Mouse (Mus musculus) G1E (cell line): ENCODE measurements around the gene Cers6. TPM values are rescaled to one million over a fixed set of nuclear protein-coding genes. Genes with fewer than 3 reads are reported as not detected.

Experiments used
- ATAC-seq: 2 replicates; pipeline ENCODE4 v1.8.0; 2016; ENCODE audit warnings: mild to moderate bottlenecking; ENCODE audit not compliant: insufficient number of reproducible peaks, poor library complexity, low FRiP score, severe bottlenecking; ENCODE audit errors: extremely low read depth
- DNase-seq: peaks from one replicate; pipeline ENCODE4 v3.0.0; 2012; ENCODE audit warnings: low spot score
- H3K27me3 ChIP-seq: 2 replicates; pipeline ENCODE4 v1.6.1; 2012; ENCODE audit warnings: mild to moderate bottlenecking, low read length, inconsistent platforms; ENCODE audit not compliant: insufficient read depth
- H3K36me3 ChIP-seq: replicated peaks from 2 replicates; pipeline ENCODE3; 2012; ENCODE audit warnings: mild to moderate bottlenecking, inconsistent platforms
- H3K4me1 ChIP-seq: 2 replicates; pipeline ENCODE4 v1.6.1; 2012; ENCODE audit warnings: low read depth, low read length, inconsistent platforms, mixed read lengths; ENCODE audit not compliant: insufficient read depth
- H3K4me3 ChIP-seq: 2 replicates; pipeline ENCODE4 v1.5.1; 2012; ENCODE audit warnings: low read depth, mild to moderate bottlenecking, inconsistent platforms, low read length, moderate library complexity, mixed read lengths
- H3K9me3 ChIP-seq: replicated peaks from 2 replicates; pipeline ENCODE4 v1.6.1; 2012; ENCODE audit warnings: inconsistent platforms
- CTCF ChIP-seq: IDR thresholded peaks from 2 replicates; pipeline ENCODE4 v1.5.1; 2012; ENCODE audit warnings: low read depth, low read length, inconsistent platforms, mixed read lengths
- GATA1 ChIP-seq: IDR thresholded peaks from 2 replicates; pipeline ENCODE4 v1.6.1; 2012; ENCODE audit warnings: borderline replicate concordance, low read length, inconsistent platforms, mixed read lengths
- GATA2 ChIP-seq: IDR thresholded peaks from 2 replicates; pipeline ENCODE4 v1.6.1; 2012; ENCODE audit warnings: low read depth, low read length, inconsistent platforms, borderline replicate concordance
- POLR2AphosphoS5 ChIP-seq: IDR thresholded peaks from 2 replicates; pipeline ENCODE4 v1.6.1; 2012; ENCODE audit warnings: low read depth, low read length, inconsistent platforms; ENCODE audit not compliant: insufficient replicate concordance
- TAL1 ChIP-seq: conservative IDR thresholded peaks from 2 replicates; pipeline ENCODE4 v1.6.1; 2012; ENCODE audit warnings: low read depth, low read length, inconsistent platforms, mixed read lengths
- polyA plus RNA-seq: library from polyadenylated mRNA; stranded (reverse); fragments of >175 nt; gene quantifications from 2 replicates; pipeline ENCODE4 v1.2.3, GENCODE M21; 2012
- total RNA-seq, 2 experiments: library from RNA; stranded (forward) in 1 of 2; stranded (reverse) in 1 of 2; fragments of 200-1000 nt in 1 of 2; fragments of >200 nt in 1 of 2; fragmentation: Nextera tagmentation in 1 of 2; gene quantifications; 2 replicates each; pipeline ENCODE4 v1.2.3; 2014 to 2017

Gene Cers6
- total and polyA plus RNA-seq, 3 experiments: 14.8 to 92.4 (median 55.7) TPM

DNA sequence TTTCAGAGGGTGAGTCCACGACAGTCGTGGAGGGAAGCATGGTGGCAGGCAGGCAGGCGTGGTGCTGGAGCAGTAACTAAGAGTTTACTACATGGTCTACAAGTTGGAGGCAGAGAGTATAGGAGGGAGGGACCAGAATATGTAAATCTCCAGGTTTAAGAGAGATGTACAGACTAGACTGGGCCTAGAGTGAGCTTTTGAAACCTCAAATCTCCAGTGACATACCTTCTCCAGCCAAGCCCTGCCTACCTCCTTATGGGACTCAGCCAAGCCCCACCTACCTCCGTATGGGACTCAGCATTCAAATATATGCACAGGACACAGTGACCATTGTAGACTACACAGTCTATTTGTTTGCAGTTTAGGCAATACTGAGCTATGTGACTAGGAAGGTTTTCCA lies 184.7 kb downstream of the Cers6 start:
- H3K4me3 ChIP-seq: no peak overlapping the region
- ATAC-seq (no peak), DNase-seq (no peak)
- peaks cover 51% of the 10 kb centered on the region for H3K36me3 ChIP-seq
- peaks cover 27% of the 10 kb centered on the region for H3K4me1 ChIP-seq
- TF ChIP-seq TAL1 (no peak), POLR2AphosphoS5 (no peak), CTCF (no peak), GATA1 (no peak), GATA2 (no peak)
- H3K27me3 ChIP-seq: no peaks in the 10 kb centered on the region
- no peaks in the 10 kb centered on the region for H3K9me3 ChIP-seq

DNA sequence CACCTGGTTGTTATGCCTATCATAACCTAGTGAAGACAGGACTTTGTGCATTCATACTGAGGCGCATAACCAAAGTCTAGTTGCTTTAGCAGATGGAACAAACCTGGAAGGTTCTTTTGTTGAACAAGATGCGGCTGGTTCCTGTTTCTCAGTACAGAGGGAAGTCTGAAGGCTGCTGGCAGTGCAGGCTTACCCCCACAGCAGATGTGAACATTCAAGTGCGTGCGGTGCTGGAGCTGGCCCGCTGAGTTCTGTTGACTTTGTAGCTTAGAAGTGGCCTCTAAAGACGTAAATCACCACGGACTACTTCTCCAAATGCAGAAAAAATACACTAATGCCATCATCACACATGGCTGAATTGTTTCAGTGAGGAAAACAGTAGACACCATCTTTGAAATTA lies 186.1 kb downstream of the Cers6 start:
- H3K36me3 ChIP-seq: peaks cover 62% of the 10 kb centered on the region
- no peak overlapping the region for H3K4me3 ChIP-seq
- TF ChIP-seq TAL1: no peak
- no peak for TF ChIP-seq GATA2
- no peak for TF ChIP-seq POLR2AphosphoS5
- TF ChIP-seq GATA1: no peak
- TF ChIP-seq CTCF: no peak
- DNase-seq (no peak), ATAC-seq (no peak)
- H3K4me1 ChIP-seq: peaks cover 27% of the 10 kb centered on the region
- H3K9me3 ChIP-seq: no peaks in the 10 kb centered on the region
- H3K27me3 ChIP-seq: no peaks in the 10 kb centered on the region

DNA sequence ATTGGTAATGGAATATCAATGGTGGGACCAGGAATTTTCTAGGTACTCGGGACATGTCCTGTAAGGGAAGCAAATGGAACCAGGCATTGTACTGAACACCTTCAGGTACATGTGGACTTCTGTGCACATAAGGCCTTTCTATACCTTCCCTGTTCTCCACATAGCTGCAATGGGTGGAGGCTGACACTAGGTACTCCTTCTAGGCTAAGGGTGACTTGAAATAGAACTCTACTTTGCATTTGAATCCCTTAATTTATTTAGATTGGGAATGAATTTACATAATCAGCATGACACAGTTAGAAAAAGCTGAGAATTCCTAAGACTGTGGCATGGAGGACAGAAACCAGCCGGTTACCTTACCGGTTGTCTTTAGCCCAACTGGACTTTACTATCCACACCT lies 186.6 kb downstream of the Cers6 start:
- H3K4me1 ChIP-seq: peaks cover 24% of the 10 kb centered on the region
- H3K27me3 ChIP-seq: no peaks in the 10 kb centered on the region
- ATAC-seq (no peak), DNase-seq (no peak)
- TF ChIP-seq GATA2 (no peak), GATA1 (no peak), TAL1 (no peak), CTCF (no peak), POLR2AphosphoS5 (no peak)
- H3K36me3 ChIP-seq: peaks cover 64% of the 10 kb centered on the region
- no peak overlapping the region for H3K4me3 ChIP-seq
- H3K9me3 ChIP-seq: no peaks in the 10 kb centered on the region

DNA sequence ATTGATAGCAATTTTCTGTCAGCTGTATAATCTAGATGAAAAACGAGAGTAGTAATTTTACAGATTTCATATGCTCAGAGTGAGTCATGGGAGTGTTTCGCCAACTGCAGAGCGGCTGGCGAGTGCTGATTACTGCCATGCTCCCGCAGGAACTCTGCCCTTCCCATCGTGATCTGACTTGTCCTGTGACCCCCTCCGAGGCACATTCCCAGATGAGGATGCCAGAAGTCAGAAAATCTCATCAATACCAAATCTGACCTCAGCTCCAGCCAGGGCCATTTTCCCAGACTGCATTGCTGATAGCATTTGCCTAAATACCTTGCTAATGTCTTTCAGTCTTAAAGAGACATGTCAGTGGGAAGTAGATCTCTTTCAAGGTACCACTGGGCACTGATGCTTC lies 187.9 kb downstream of the Cers6 start:
- peaks cover 72% of the 10 kb centered on the region for H3K36me3 ChIP-seq
- TF ChIP-seq GATA2: no peak
- no peak for TF ChIP-seq POLR2AphosphoS5
- no peak for TF ChIP-seq GATA1
- TF ChIP-seq CTCF: no peak
- TF ChIP-seq TAL1: no peak
- H3K4me3 ChIP-seq: no peak overlapping the region

DNA sequence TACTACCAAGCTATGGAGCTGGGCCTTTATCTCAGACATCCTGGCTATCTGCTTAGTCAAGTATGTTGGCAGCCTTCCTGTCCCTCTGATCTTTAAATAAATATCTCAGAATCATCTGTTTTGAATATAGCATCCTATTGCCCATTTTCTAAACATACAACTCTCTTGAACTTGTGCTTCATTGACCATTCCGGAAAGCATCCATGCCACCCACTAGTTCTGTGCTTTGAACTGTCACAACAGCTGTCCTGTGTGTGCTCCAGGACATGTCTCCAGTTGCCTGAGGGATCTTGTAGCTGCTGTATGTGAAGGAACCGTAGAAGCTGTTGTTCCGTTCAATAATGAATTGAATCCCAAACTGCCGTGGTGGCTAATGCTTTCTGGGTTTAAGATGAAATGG lies 188.9 kb downstream of the Cers6 start:
- DNase-seq (no peak), ATAC-seq (no peak)
- Histone ChIP-seq H3K9me3 (no peaks in the 10 kb centered on the region), H3K27me3 (no peaks in the 10 kb centered on the region), H3K4me1 (peaks cover 11% of the 10 kb centered on the region), H3K36me3 (peaks cover 75% of the 10 kb centered on the region), H3K4me3 (no peak overlapping the region)
- TF ChIP-seq GATA1 (no peak), CTCF (no peak), TAL1 (no peak), POLR2AphosphoS5 (no peak), GATA2 (no peak)

More for the DNA sequence above, 187.9 kb downstream of the Cers6 start:
- DNase-seq: no peak
- Histone ChIP-seq H3K4me1 (peaks cover 14% of the 10 kb centered on the region), H3K27me3 (no peaks in the 10 kb centered on the region), H3K9me3 (no peaks in the 10 kb centered on the region)
- no peak for ATAC-seq

DNA sequence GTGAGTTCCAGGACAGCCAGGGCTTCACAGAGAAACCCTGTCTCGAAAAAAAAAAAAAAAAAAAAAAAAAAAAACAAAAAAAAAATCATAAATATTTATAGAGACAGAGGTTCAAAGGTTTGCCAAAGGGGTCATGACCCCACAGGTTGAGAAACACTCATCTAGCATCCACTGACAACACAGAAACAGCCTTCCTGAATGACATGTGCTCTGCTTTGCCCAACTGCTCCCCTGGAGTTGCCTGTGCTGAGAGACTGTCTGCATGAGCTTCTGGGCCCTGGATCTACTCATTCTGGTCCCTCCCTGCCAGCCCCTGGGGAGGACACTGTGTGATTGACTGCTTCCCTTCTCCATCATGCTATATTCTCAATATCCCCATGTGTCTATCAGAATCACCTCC lies 190.4 kb downstream of the Cers6 start:
- H3K9me3 ChIP-seq: no peaks in the 10 kb centered on the region
- H3K4me3 ChIP-seq: no peak overlapping the region
- TF ChIP-seq CTCF (no peak), POLR2AphosphoS5 (no peak), GATA1 (no peak), TAL1 (no peak), GATA2 (no peak)
- no peaks in the 10 kb centered on the region for H3K27me3 ChIP-seq
- H3K4me1 ChIP-seq: peaks cover 9% of the 10 kb centered on the region
- no peak for DNase-seq
- peaks cover 80% of the 10 kb centered on the region for H3K36me3 ChIP-seq
- no peak for ATAC-seq
